Mouse (Mus musculus): Measurements from ENCODE around the gene Apobec4.

The Apobec4 gene

DNA sequence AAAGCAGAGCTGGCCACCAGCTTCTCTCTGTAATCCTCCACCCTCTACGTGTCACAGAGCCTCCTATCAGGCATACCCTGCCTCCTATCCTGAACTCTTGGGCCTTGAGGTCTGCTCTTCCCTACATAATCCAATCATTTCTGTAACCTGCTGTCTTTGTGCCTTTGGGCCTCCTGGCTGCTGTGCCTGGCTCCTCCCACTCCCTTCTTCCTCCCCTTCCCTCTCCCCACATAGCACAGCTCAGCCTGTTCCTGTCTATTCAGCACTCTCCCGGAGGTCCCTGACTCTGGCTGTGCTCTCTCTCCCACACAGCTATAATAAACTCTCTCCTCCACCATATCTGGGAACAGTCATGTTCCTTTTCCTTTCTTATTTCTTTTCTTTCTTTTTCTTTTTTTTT, 49.5 kb downstream of the Apobec4 start, which contains the start of gene Ncf2:
TSS of gene Ncf2 (plus strand) at position 298 of the 400 bp plus-strand sequence.
- no peak for DNase-seq (ENCODE audit: extremely low spot score, low read depth, low spot score)

DNA sequence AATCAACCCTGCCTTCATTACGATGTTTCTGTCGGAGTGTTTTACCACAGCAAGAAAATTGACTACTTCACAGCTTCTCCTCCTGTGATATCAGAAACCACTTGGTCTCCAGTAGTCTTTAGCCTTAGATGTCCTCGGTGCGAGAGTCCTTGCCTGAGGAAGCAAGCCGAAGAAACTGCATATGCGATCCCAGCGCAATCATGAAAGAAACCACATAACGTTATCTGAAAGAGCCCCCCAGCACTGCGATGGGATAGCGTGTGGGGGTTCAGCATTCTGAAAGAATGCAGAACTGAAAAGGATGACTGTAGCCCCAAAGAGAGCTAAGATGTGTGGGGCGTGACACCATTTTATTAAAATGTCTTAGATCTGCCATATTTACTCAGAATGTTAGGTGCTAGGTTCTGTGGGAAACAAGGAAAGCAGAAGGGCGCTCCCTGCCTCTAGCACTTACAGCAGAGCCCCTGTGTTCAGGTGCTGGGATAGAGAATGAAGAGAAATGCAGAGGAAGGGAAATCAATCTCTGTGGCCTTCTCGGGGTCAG, 50.4 kb downstream of the Apobec4 start:
- DNase-seq (ENCODE audit: extremely low spot score, low read depth, low spot score): no peak

DNA sequence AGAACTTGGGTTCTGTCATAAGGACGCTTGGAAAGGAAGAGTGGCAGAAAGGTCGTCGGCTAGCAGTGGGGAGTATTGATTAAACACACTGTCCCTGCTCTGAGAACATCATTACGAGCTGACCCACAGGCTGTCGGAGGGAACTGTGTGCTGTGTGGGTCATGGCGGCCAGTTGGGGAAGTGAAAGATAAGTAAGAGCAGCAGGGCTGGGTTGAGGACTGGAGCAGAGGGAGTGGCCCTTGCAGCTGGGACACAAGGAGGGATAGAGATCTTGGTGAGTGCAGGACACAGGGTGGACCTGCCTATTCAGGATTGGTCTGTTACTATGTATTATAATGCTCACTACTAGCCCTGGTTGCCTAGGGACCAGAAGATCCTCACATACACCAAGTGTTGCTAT, 54.6 kb downstream of the Apobec4 start:
- no peak for DNase-seq (ENCODE audit: extremely low spot score, low read depth, low spot score)
